Mouse (Mus musculus) E14TG2a.4 (cell line): ENCODE measurements around the gene Prkci.

Source experiments
- H3K27me3 ChIP-seq: 2 replicates; pipeline ENCODE4 v1.6.1; 2014; ENCODE audit warnings: low read length, control low read depth; ENCODE audit not compliant: insufficient read depth
- H3K36me3 ChIP-seq: 2 replicates; pipeline ENCODE4 v1.6.1; 2014; ENCODE audit warnings: low read length, control low read depth; ENCODE audit not compliant: insufficient read depth
- H3K4me1 ChIP-seq: replicated peaks from 2 replicates; pipeline ENCODE4 v1.6.1; 2014; ENCODE audit warnings: low read depth, low read length, control low read depth
- H3K4me3 ChIP-seq: replicated peaks from 2 replicates; pipeline ENCODE4 v1.5.1; 2014; ENCODE audit warnings: mild to moderate bottlenecking, low read length
- H3K9me3 ChIP-seq: 2 replicates; pipeline ENCODE4 v1.6.1; 2014; ENCODE audit warnings: low read length, control low read depth
- CTCF ChIP-seq: conservative IDR thresholded peaks from 2 replicates; pipeline ENCODE4 v1.5.1; 2014; ENCODE audit warnings: low read length
- NANOG ChIP-seq: IDR thresholded peaks from 2 replicates; pipeline ENCODE4 v1.6.1; 2014; ENCODE audit warnings: borderline replicate concordance, low read length, mixed read lengths
- POU5F1 ChIP-seq: IDR thresholded peaks from 2 replicates; pipeline ENCODE4 v1.6.1; 2014; ENCODE audit warnings: low read length, borderline replicate concordance

The Prkci gene

DNA sequence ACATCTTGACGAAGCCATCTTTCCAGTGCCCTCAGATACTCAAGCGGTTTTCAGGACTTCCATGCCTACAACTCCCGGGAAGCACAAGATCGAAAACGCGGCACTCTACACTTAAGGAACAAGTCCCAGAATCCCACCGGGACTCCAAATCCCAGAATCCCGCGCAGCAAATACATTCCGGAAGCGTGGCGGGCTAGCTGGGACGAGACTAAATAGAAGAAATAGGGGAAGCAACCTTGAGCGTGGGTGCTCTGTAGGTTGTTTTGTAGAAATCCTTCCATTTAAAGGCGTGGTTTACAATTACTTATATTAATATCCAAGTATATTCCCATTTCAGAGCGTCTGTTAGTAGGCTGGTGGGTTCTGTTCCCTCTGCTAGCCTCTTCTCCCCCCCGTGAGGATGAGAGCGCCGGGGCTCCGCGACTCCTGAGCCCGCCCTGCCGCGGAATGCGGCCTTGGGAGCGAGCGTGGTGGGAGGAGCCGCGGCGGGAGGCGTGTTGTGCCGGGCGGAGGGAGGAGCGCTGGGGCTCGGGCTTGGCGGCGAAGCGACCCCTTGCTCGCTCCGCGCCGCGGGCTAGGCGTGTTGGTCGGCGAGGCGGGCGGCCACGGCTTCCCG, at the start of gene Prkci:
Prkci (plus strand) TSS at position 465 of the 616 bp plus-strand sequence.
- Histone ChIP-seq H3K27me3 (no peaks in the 10 kb centered on the region), H3K36me3 (peaks cover 14% of the 10 kb centered on the region; the same call in 1 of the 2 replicates), H3K4me3 (peak within 1 kb of the TSS; percentile 99), H3K4me1 (peaks cover 69% of the 10 kb centered on the region), H3K9me3 (no peaks in the 10 kb centered on the region)
- TF ChIP-seq NANOG (no peak), CTCF (no peak), POU5F1 (no peak)

DNA sequence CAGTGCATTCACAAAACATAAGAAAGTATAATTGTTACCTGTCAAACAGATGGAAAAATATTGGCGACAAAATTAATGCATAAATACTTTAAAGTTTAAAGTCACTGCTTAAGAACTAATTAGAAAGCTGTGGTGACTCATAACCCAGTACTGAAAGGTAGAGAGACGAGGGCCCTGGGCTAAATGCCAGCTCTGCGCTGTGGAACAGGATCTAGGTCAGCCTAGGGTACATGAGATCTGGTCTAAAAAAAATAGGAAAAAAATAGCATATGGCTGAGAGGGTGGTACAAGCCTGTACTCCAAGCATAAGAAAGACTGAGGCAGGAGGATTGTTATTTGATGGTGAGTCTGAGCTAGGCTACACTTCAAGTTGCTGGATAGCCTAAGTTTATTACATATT, 43.9 kb upstream of the Prkci start:
- Histone ChIP-seq H3K9me3 (no peaks in the 10 kb centered on the region), H3K27me3 (no peaks in the 10 kb centered on the region), H3K4me3 (no peak overlapping the region), H3K36me3 (peaks cover 50% of the 10 kb centered on the region), H3K4me1 (peaks cover 10% of the 10 kb centered on the region)
- TF ChIP-seq POU5F1, result no peak
- TF ChIP-seq NANOG, result no peak
- TF ChIP-seq CTCF, result no peak

DNA sequence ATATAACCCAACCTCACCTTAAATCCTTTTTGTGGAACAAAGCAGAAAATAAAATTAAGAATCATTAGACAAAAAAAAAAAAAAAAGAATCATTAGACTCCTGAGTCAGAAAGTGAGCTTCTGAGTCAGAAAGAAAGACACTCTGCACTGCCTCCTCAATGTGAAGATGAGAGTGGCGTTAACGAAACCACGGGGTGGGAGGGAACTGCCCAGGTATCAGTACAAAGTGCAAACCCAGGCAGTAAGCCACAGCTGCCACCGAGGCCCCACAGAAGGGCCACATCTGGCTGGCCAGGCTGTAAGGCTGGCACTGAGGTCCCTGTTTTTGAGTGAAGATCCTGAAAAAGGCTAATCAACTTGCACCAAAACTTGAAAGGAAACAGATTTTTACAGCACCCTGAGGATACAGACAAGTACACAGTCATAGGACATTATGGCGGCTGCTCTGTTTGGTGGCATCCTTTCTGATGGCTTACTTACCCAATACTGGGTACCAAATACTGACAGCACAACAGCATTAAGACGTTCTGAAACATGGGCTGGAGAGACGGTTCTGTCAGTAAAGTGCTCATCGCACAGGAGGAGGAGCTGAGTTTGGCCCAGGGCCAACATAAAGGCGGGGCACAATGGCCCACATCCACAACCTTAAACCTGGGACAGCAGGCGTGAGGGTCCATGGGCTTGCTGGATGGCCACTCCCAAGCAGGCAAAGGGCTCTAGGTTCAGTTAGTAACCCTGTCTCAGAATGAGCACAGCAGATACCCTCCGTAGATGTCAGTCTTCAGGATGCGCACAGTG, 43.1 kb upstream of the Prkci start:
- H3K36me3 ChIP-seq, result peaks cover 51% of the 10 kb centered on the region
- 0 out of 2 replicates have a peak overlapping the region, but pooled peaks have one; percentile 32 for H3K4me3 ChIP-seq
- TF ChIP-seq NANOG, result no peak
- TF ChIP-seq CTCF, result no peak
- no peak for TF ChIP-seq POU5F1
- H3K27me3 ChIP-seq, result no peaks in the 10 kb centered on the region
- H3K9me3 ChIP-seq, result no peaks in the 10 kb centered on the region
- H3K4me1 ChIP-seq, result peaks cover 10% of the 10 kb centered on the region

DNA sequence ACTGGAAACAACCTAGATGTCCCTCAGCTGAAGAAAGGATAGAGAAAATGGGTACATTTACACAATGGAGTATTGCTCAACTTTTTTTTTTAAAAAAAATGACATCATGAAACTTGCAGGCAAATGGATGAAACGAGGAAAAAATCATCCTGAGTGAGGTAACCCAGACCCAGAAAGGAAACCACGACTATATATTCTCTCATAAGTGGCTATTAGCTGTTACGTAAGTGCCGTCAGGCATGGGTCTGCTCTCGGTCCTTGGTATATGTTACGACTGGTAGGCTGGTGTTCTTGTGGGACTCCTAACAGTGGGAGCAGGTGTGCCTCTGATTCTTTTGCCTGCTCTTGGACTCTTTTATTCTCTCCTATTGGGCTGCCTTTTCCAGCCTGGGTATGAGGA, 39.2 kb upstream of the Prkci start:
- Histone ChIP-seq H3K36me3 (peaks cover 70% of the 10 kb centered on the region), H3K4me3 (no peak overlapping the region), H3K4me1 (peaks cover 10% of the 10 kb centered on the region), H3K9me3 (no peaks in the 10 kb centered on the region), H3K27me3 (no peaks in the 10 kb centered on the region)
- TF ChIP-seq CTCF (no peak), NANOG (no peak), POU5F1 (no peak)

DNA sequence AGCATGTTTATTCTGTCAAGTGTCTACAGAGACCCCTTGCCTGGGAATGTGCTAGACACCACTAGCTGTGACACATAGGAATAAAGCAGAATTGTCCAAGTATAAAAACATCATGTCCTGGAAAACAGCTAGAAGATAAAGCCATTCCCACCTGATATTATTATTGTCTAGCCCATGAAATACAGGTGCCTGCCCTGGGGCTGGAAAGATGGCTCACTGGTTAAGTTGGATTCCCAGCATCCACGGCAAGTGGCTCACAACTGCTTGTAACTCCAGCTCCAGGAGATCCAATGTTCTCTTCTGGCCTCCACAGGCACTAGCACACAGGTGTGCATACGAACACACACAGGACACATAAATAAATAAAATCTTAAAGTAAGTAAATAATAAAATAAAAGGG, 36.8 kb upstream of the Prkci start:
- Histone ChIP-seq H3K4me1 (no peaks in the 10 kb centered on the region), H3K36me3 (peaks cover 79% of the 10 kb centered on the region), H3K9me3 (peaks cover 4% of the 10 kb centered on the region; the same call in 1 of the 2 replicates), H3K27me3 (no peaks in the 10 kb centered on the region), H3K4me3 (no peak overlapping the region)
- TF ChIP-seq POU5F1 (no peak), NANOG (no peak), CTCF (no peak)

DNA sequence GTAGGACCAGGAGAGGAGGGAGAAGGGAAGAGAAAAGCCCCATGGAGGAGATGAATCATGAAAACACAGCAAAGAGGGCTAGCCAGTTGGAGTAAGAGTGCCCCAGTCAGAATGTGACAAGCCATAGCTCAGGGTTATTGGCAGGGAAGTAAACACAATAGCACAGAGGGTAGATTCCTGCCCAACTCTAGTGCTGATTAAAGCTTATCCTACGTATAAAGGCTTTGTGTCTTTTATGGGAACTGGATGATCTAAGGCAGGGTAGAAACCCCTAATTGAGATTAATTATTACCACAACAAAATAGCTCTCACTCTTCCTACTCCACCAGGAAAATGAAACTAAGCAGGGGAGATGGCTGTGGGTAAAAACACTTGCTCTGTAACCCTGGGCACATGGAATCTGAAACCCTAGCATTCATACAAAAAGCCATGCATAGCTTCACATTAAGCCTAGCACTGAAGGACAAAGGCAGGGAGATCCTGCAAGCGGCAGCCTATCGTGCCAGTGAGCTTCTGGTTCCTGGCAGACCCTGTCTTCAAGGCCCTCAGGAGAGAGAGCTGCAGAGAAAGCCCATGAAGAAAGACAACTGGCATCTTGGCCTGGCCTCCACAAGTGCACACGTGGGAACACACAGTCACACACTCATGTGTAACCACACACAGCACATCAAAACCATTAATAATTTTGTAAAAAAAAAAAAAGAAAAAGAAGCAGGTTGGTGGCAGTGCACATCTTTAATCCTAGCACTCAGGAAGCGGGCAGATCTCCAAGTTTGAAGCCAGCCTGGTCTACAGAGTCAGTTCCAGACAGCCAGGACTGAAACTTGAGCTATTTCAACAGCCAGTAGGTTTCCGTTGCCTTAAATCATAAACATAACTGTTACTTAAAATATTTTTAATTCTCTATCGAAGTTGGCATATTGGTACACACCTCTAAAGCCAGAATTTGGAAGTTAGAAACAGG, 35.4 kb upstream of the Prkci start:
- Histone ChIP-seq H3K4me3 (no peak overlapping the region), H3K4me1 (no peaks in the 10 kb centered on the region), H3K9me3 (peaks cover 4% of the 10 kb centered on the region; the same call in 1 of the 2 replicates), H3K27me3 (no peaks in the 10 kb centered on the region), H3K36me3 (peaks cover 85% of the 10 kb centered on the region)
- TF ChIP-seq CTCF (no peak), NANOG (no peak), POU5F1 (no peak)

DNA sequence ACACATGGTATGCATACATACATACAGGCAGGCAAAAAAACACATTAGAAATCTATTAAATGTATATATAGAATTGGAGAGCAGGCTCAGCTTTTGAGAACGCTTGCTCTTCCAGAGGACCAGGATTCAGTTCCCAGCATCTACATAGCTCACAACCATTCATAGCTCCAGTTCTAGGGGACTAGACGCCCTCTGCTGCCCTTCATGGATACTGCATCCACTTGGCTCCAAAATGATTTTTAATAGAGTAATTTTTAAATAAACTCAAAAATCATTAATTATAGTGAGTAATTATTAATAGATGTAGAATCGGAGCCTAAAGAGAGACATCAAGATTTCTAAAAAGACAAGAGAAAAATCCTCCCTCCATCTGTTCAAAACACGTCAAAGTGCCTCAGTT, 32.4 kb upstream of the Prkci start:
- Histone ChIP-seq H3K4me1 (peaks cover 8% of the 10 kb centered on the region), H3K9me3 (peaks cover 4% of the 10 kb centered on the region; the same call in 1 of the 2 replicates), H3K36me3 (peaks cover 72% of the 10 kb centered on the region), H3K27me3 (no peaks in the 10 kb centered on the region), H3K4me3 (no peak overlapping the region)
- TF ChIP-seq POU5F1 (no peak), CTCF (peak; percentile 73)

DNA sequence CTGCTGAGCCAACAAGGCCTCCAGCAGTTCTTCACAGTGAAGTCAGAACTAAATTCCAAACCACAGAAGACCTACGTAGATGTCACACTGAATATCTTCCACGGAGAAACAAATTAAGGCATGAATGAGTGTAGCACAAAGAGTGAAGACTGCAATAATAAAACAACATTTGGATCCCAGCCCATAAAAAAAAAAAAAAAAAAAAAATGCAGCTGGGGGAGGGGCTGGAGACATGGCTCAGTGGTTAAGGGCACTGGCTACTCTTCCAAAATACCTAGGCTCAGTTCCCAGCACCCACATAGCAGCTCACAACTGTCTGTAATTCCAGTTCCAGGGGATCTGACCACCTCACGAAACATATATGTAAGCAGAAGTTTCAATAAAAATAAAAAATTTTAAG, 31.3 kb upstream of the Prkci start:
- H3K9me3 ChIP-seq, result peaks cover 4% of the 10 kb centered on the region; the same call in 1 of the 2 replicates
- H3K4me1 ChIP-seq, result peaks cover 13% of the 10 kb centered on the region
- no peaks in the 10 kb centered on the region for H3K27me3 ChIP-seq
- H3K4me3 ChIP-seq, result no peak overlapping the region
- peaks cover 62% of the 10 kb centered on the region for H3K36me3 ChIP-seq
- TF ChIP-seq NANOG (no peak), CTCF (no peak)
